Mouse (Mus musculus) testis, adult 2 months (tissue): ENCODE results near the gene Txnrd1.

Experiments
- CTCF ChIP-seq: fragments of 200-500 bp; IDR thresholded peaks from 2 replicates; pipeline ENCODE4 v1.5.1; 2012; ENCODE audit warnings: low read depth, mild to moderate bottlenecking, inconsistent platforms, low read length, moderate library complexity; ENCODE audit not compliant: control insufficient read depth, insufficient read depth, insufficient replicate concordance
- POLR2A ChIP-seq: fragments of 200-500 bp; IDR thresholded peaks from 2 replicates; pipeline ENCODE4 v1.6.1; 2012; ENCODE audit warnings: low read depth, mild to moderate bottlenecking, inconsistent platforms, low read length, moderate library complexity; ENCODE audit not compliant: control insufficient read depth

GRCm38 (mm10) chr10:82844731-82845130 is 11.0 kb downstream of the Txnrd1 start:
- TF ChIP-seq CTCF (no peak), POLR2A (no peak)
